In the genomic region with DNA sequence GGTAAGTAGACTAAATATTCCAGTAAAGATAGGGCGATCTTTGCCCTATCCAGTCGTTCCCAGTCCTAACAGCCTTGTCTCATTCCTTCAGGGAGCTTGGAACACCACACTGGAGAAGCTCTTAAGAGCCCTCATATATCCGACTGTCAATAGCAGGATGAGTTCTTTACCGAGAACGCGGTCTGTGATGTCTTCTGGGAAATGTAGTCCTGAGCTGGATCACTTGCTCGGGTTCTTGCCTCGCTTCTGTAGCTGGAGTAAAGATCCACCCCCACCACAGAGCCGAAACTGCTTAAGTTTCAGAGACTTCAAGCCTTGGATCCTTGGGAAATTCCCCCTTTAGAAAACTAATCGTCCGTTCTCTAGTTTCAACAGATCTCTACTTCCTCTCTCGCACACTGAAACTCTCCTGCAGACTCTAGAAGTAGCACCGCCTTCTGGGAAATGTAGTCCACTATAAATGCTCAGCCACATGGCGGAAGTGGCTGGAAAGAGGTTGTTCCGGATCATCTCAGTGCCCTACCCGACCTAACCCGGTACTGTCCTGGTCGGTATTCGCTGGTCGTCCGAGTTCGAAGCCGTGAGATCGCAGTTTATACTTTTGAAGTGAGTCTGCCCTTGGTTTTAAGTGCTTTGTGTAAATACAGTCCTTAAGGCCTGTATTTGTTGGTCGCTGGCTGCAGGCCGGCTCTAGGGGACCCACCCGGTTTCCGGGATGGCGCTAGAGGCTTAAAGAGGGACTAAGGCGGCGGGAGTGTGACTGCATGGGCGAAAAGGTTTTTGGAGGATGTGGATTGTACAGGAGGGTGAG, we compare ENCODE assay signal across 8 mouse cellular contexts. TPM values are rescaled to one million over a fixed set of nuclear protein-coding genes. Genes with fewer than 3 reads are reported as not detected.
DNase-seq lines count a peak whose midpoint lies in the region; ATAC-seq and TF ChIP-seq lines count a peak whose summit lies in the region.

A gene (plus strand): TSS at position 463 of the 811 bp plus-strand sequence.

- H3K79me2 ChIP-seq in MEL (ENCODE audit: control insufficient read depth, insufficient read depth, low read length, poor library complexity) = peaks cover 21% of the 10 kb centered on the region

- peak within 1 kb of the TSS; percentile 97 for H3K27ac ChIP-seq in MEL (ENCODE audit: control insufficient read depth, low read depth, low read length)
- peak within 1 kb of the TSS; percentile 83 for H3K27ac ChIP-seq in forebrain, postnatal 0 days (ENCODE audit: low read depth, low read length)
- H3K27ac ChIP-seq in lung, embryonic 15.5 days = peak within 1 kb of the TSS; percentile 95

- peaks cover 4 to 10% of the 10 kb centered on the region in 2 experiments; a peak in 2 of 4 replicates for H3K4me1 ChIP-seq in MEL (ENCODE audit: control insufficient read depth in 1 of 2, insufficient read depth in 2 of 2, low read length in 2 of 2)
- H3K4me1 ChIP-seq in forebrain, postnatal 0 days (ENCODE audit: insufficient read depth) = peaks cover 7% of the 10 kb centered on the region; the same call in 1 of the 2 replicates
- peaks cover 8% of the 10 kb centered on the region; the same call in 1 of the 2 replicates for H3K4me1 ChIP-seq in lung, embryonic 15.5 days

- no peaks in the 10 kb centered on the region for H3K27me3 ChIP-seq in MEL (ENCODE audit: control insufficient read depth in 1 of 2, insufficient read depth in 2 of 2, low read length in 2 of 2)
- no peaks in the 10 kb centered on the region for H3K27me3 ChIP-seq in forebrain, postnatal 0 days (ENCODE audit: insufficient read depth, low read length)
- H3K27me3 ChIP-seq in lung, embryonic 15.5 days = no peaks in the 10 kb centered on the region

- peak in 2 of 3 experiments; percentile 4 to 12; a peak in 1 of 6 replicates for TF ChIP-seq CTCF in MEL (IDR thresholded peaks at IDR 0.05 in 2 of 3, conservative IDR thresholded peaks at IDR 0.05 in 1 of 3; ENCODE audit: control insufficient read depth in 1 of 3, insufficient read depth in 1 of 3, low read depth in 2 of 3, low read length in 3 of 3, poor library complexity in 1 of 3, severe bottlenecking in 1 of 3)
- no peak for TF ChIP-seq CTCF in forebrain, postnatal 0 days (IDR thresholded peaks at IDR 0.05; ENCODE audit: low read depth)

- no peak for TF ChIP-seq EP300 in MEL (IDR thresholded peaks at IDR 0.05; ENCODE audit: low read depth in 1 of 2, low read length in 2 of 2)

- H3K9ac ChIP-seq in MEL (ENCODE audit: control insufficient read depth, low read depth, low read length, poor library complexity, severe bottlenecking) = peak within 1 kb of the TSS; percentile 93
- peak within 1 kb of the TSS; percentile 61 for H3K9ac ChIP-seq in forebrain, postnatal 0 days
- H3K9ac ChIP-seq in lung, embryonic 15.5 days = peak within 1 kb of the TSS; percentile 60

- peak; percentile 96 for DNase-seq in MEL (ENCODE audit: low read depth, low spot score)
- peak; percentile 84 to 93 for DNase-seq in cerebellum, adult 18-20 months
- peak; percentile 93 for DNase-seq in forebrain, postnatal 0 days
- DNase-seq in heart, postnatal 4 days = peak; percentile 84
- peak; percentile 89 to 92 for DNase-seq in layer of hippocampus, adult 8-10 months (ENCODE audit: low spot score in 2 of 2)
- peak; percentile 82 for DNase-seq in ovary, adult 18-20 months (ENCODE audit: low spot score)
- DNase-seq in thymus, postnatal 0 days (ENCODE audit: low spot score) = peak; percentile 92

- peak; percentile 97 for ATAC-seq in forebrain, postnatal 0 days
- ATAC-seq in lung, embryonic 15.5 days (ENCODE audit: borderline replicate concordance, extremely low read depth, low FRiP score, low TSS enrichment) = peak; percentile 95

- H3K9me3 ChIP-seq in MEL (replicated peaks; ENCODE audit: insufficient read depth, low read length) = no peaks in the 10 kb centered on the region
- no peaks in the 10 kb centered on the region for H3K9me3 ChIP-seq in forebrain, postnatal 0 days (ENCODE audit: low read length)
- no peaks in the 10 kb centered on the region for H3K9me3 ChIP-seq in lung, embryonic 15.5 days

- no peak for TF ChIP-seq RAD21 in MEL (IDR thresholded peaks at IDR 0.05; ENCODE audit: low read depth, low read length)

- peaks cover 0 to 8% of the 10 kb centered on the region in 2 experiments; a peak in 3 of 4 replicates for H3K36me3 ChIP-seq in MEL (ENCODE audit: control insufficient read depth in 1 of 2, insufficient read depth in 2 of 2, low read length in 2 of 2)
- H3K36me3 ChIP-seq in forebrain, postnatal 0 days (ENCODE audit: insufficient read depth) = peaks cover 12% of the 10 kb centered on the region
- H3K36me3 ChIP-seq in lung, embryonic 15.5 days = peaks cover 15% of the 10 kb centered on the region

- H3K4me3 ChIP-seq in MEL (ENCODE audit: control insufficient read depth in 1 of 2, insufficient read depth in 1 of 2, low read depth in 2 of 2, low read length in 2 of 2) = peak within 1 kb of the TSS; percentile 80 to 92
- H3K4me3 ChIP-seq in forebrain, postnatal 0 days (ENCODE audit: low read depth, low read length) = peak within 1 kb of the TSS; percentile 81
- peak within 1 kb of the TSS; percentile 70 for H3K4me3 ChIP-seq in lung, embryonic 15.5 days

- under 1% methylated on average over 32 of the region's 32 CpGs for WGBS in forebrain, postnatal 0 days
- WGBS in lung, embryonic 15.5 days = under 1% methylated on average over 32 of the region's 32 CpGs

- peak; percentile 51 to 83; a peak in 3 of 4 replicates for TF ChIP-seq POLR2A in MEL (IDR thresholded peaks at IDR 0.05; ENCODE audit: control insufficient read depth in 1 of 2, insufficient read depth in 1 of 2, low read depth in 1 of 2, low read length in 2 of 2, poor library complexity in 1 of 2)

- peak within 1 kb of the TSS; percentile 70 for H3K4me2 ChIP-seq in forebrain, postnatal 0 days (ENCODE audit: low read depth)
- peak within 1 kb of the TSS; percentile 73 for H3K4me2 ChIP-seq in lung, embryonic 15.5 days

TF ChIP-seq in MEL, 35 proteins besides CTCF, POLR2A, EP300 and RAD21:
- TF ChIP-seq MXI1 (IDR thresholded peaks at IDR 0.05; ENCODE audit: low read depth, low read length) (peak; percentile 88), SIN3A (IDR thresholded peaks at IDR 0.05; ENCODE audit: low read length) (peak; percentile 87), TAL1 (IDR thresholded peaks at IDR 0.05; ENCODE audit: low read length) (no peak), MAX (IDR thresholded peaks at IDR 0.05; ENCODE audit: low read length) (peak; percentile 81), NELFE (IDR thresholded peaks at IDR 0.05; ENCODE audit: low read depth, low read length) (peak; percentile 71), ELF1 (IDR thresholded peaks at IDR 0.05; ENCODE audit: low read depth, low read length) (peak; percentile 96), ZNF384 (IDR thresholded peaks at IDR 0.05; ENCODE audit: low read depth, low read length) (0 out of 2 replicates have a peak, but pooled peaks have one; percentile 8), MAZ (IDR thresholded peaks at IDR 0.05; ENCODE audit: low read depth, low read length) (peak; percentile 33; the same call in 1 of the 2 replicates), TBP (IDR thresholded peaks at IDR 0.05; ENCODE audit: low read depth, low read length) (peak; percentile 99), USF1 (IDR thresholded peaks at IDR 0.05; ENCODE audit: low read depth, low read length) (0 out of 2 replicates have a peak, but pooled peaks have one; percentile 40), TCF12 (IDR thresholded peaks at IDR 0.05; ENCODE audit: low read depth, low read length) (peak; percentile 25; the same call in 1 of the 2 replicates), KAT2A (conservative IDR thresholded peaks at IDR 0.05; ENCODE audit: low read depth, low read length) (peak; percentile 87; the same call in 1 of the 2 replicates), HCFC1 (IDR thresholded peaks at IDR 0.05; ENCODE audit: low read depth, low read length) (peak; percentile 95), POLR2AphosphoS5 (IDR thresholded peaks at IDR 0.05; ENCODE audit: borderline replicate concordance, low read depth, low read length) (no peak), CHD2 (IDR thresholded peaks at IDR 0.05; ENCODE audit: low read length) (peak; percentile 58), MYB (IDR thresholded peaks at IDR 0.05; ENCODE audit: low read depth, low read length) (no peak), POLR2AphosphoS2 (IDR thresholded peaks at IDR 0.05; ENCODE audit: low read length) (0 out of 2 replicates have a peak, but pooled peaks have one; percentile 52), MYC (IDR thresholded peaks at IDR 0.05; ENCODE audit: low read depth, low read length) (peak; percentile 95), E2F4 (IDR thresholded peaks at IDR 0.05; ENCODE audit: borderline replicate concordance, low read depth, low read length) (no peak)
TF ChIP-seq in MEL: peak in this region for 15.

RNA-seq across cellular contexts. Expression of the gene that starts here (rescaled TPM):
- total RNA-seq in MEL (2012; rRNA removed) = 7.0 and 8.1 TPM in 2 replicates
- polyA plus RNA-seq in MEL (2012; ENCODE audit: insufficient read depth in 1 of 2, insufficient read length in 2 of 2, low read depth in 1 of 2, low replicate concordance in 2 of 2, missing spikeins in 1 of 2) = 1 to 10 TPM in 1 of 2 experiments, not detected in 1; 4.7 TPM
- 16.7 and 19.0 TPM in 2 replicates for total RNA-seq in forebrain, postnatal 0 days (2014; rRNA removed)
- polyA plus RNA-seq in forebrain, postnatal 0 days (2015; fragmentation: Nextera tagmentation; extraction: Ambion mirVana) = 5.8 and 6.9 TPM in 2 replicates
- total RNA-seq in heart, postnatal 4 days (2021) = 10 to 100 TPM in 1 of 2 experiments, 1 to 10 TPM in 1; 10.0 to 11.9 TPM
- total RNA-seq in layer of hippocampus, adult 8-10 months (2022) = 10 to 100 TPM; 17.7 to 18.8 (median 18.2) TPM
- 12.1 and 12.9 TPM in 2 replicates for polyA plus RNA-seq in lung, embryonic 15.5 days (2015; fragmentation: Nextera tagmentation; extraction: Ambion mirVana)
- 12.8 TPM in 2 replicates for polyA plus RNA-seq in thymus, postnatal 0 days (2015; fragmentation: Nextera tagmentation; extraction: Ambion mirVana)

Comparison
In these comparisons a context has a peak if more than half of its experiments do, and no peak if none do; other contexts are left out.
1. Peak in every context shown above with its lines: DNase-seq, ATAC-seq, H3K4me3 ChIP-seq and H3K27ac ChIP-seq.